28 mouse cellular contexts compared by ENCODE assay signal in the genomic region with DNA sequence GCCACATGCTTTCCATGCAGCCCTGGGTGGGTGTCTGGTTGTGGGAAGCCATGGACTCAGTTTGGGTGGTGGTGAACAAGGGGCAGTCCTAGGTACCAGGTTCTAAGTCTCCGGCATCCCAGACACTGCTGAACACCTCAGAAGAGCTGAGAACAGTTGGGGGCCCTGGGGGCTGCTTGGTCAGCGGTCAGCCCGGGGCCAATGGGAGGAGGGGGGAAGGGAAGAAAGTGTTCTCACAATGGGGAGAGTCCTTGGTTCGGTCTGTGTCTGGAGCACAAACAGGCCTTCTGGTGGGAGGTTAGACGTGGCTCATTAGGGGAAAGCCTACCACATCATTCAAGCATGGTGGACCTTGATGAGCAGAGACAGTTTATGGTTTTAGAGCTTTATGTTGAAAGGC.
"Had no signal": no experiment of that assay in that cellular context is flagged by ENCODE, and none has a peak within 500 bp of the region (broad histone marks: within the 10 kb centered on the region; RNA-seq: fewer than 3 reads in every experiment).

No protein-coding gene starts in this region.

- H3K27ac ChIP-seq: embryonic facial prominence, embryonic 10.5 days; embryonic facial prominence, embryonic 12.5 days; embryonic facial prominence, embryonic 13.5 days; embryonic facial prominence, embryonic 15.5 days; forebrain, embryonic 10.5 days; forebrain, embryonic 12.5 days; forebrain, embryonic 13.5 days; forebrain, embryonic 15.5 days; gastrocnemius, adult 2 months; heart, adult 2 months had no signal

- H3K27me3 ChIP-seq: embryonic facial prominence, embryonic 12.5 days; embryonic facial prominence, embryonic 13.5 days; embryonic facial prominence, embryonic 15.5 days; forebrain, embryonic 12.5 days; forebrain, embryonic 13.5 days; forebrain, embryonic 15.5 days had no signal

- H3K9me3 ChIP-seq: embryonic facial prominence, embryonic 10.5 days; embryonic facial prominence, embryonic 12.5 days; embryonic facial prominence, embryonic 13.5 days; embryonic facial prominence, embryonic 15.5 days; forebrain, embryonic 10.5 days; forebrain, embryonic 12.5 days; forebrain, embryonic 13.5 days; forebrain, embryonic 15.5 days had no signal

- ATAC-seq: forebrain, embryonic 13.5 days; forebrain, embryonic 14.5 days; forebrain, embryonic 15.5 days; forebrain, embryonic 16.5 days; forebrain, postnatal 0 days had no signal

- H3K4me1 ChIP-seq: embryonic facial prominence, embryonic 10.5 days; embryonic facial prominence, embryonic 12.5 days; embryonic facial prominence, embryonic 13.5 days; embryonic facial prominence, embryonic 15.5 days; forebrain, embryonic 10.5 days; forebrain, embryonic 12.5 days; forebrain, embryonic 13.5 days; forebrain, embryonic 15.5 days had no signal

- DNase-seq: cerebellum, adult 2 months; cerebellum, adult 8-10 months; cerebellum, adult 9-10 months; cerebellum, adult 9-11 months; cerebellum, postnatal 10 days; cerebellum, postnatal 14 days; cerebellum, postnatal 25 days; cerebellum, postnatal 36 days; embryo, embryonic 11 days; forebrain, postnatal 0 days; gastrocnemius, adult 2 months; gastrocnemius, postnatal 10 days; gastrocnemius, postnatal 14 days; gastrocnemius, postnatal 25 days; gastrocnemius, postnatal 36 days; heart, adult 18-20 months; heart, adult 2 months had no signal

- H3K9ac ChIP-seq: embryonic facial prominence, embryonic 12.5 days; embryonic facial prominence, embryonic 13.5 days; embryonic facial prominence, embryonic 15.5 days; forebrain, embryonic 12.5 days; forebrain, embryonic 13.5 days; forebrain, embryonic 15.5 days; forebrain, postnatal 0 days had no signal

- H3K36me3 ChIP-seq: embryonic facial prominence, embryonic 10.5 days; embryonic facial prominence, embryonic 12.5 days; embryonic facial prominence, embryonic 13.5 days; embryonic facial prominence, embryonic 15.5 days; forebrain, embryonic 10.5 days; forebrain, embryonic 12.5 days; forebrain, embryonic 15.5 days had no signal

- H3K4me2 ChIP-seq: embryonic facial prominence, embryonic 12.5 days; embryonic facial prominence, embryonic 13.5 days; embryonic facial prominence, embryonic 15.5 days; forebrain, embryonic 12.5 days; forebrain, embryonic 13.5 days; forebrain, embryonic 15.5 days had no signal

- H3K4me3 ChIP-seq: embryonic facial prominence, embryonic 10.5 days; embryonic facial prominence, embryonic 12.5 days; embryonic facial prominence, embryonic 13.5 days; embryonic facial prominence, embryonic 15.5 days; erythroblast, embryonic 14.5 days; forebrain, embryonic 10.5 days; forebrain, embryonic 12.5 days; forebrain, embryonic 13.5 days; forebrain, embryonic 15.5 days; gastrocnemius, adult 2 months; heart, adult 2 months had no signal
